Mouse (Mus musculus): Measurements from ENCODE around the gene Socs3. TPM values are rescaled to one million over a fixed set of nuclear protein-coding genes. Genes with fewer than 3 reads are reported as not detected.

The Socs3 gene
- total RNA-seq, 1 experiment from 2014 or later = 10.4 TPM

- no peak for ATAC-seq (replicated peaks; ENCODE audit: low read depth, poor library complexity, severe bottlenecking)
These were observed 26.2 kb upstream of the Socs3 start for GRCm38 (mm10) chr11:117996066-117996465.

- no peak for ATAC-seq (replicated peaks; ENCODE audit: low read depth, poor library complexity, severe bottlenecking)
These were observed 25.8 kb upstream of the Socs3 start for GRCm38 (mm10) chr11:117995661-117996060.

GRCm38 (mm10) chr11:117995255-117995654 lies 25.4 kb upstream of the Socs3 start:
- no peak for ATAC-seq (replicated peaks; ENCODE audit: low read depth, poor library complexity, severe bottlenecking)

DNA sequence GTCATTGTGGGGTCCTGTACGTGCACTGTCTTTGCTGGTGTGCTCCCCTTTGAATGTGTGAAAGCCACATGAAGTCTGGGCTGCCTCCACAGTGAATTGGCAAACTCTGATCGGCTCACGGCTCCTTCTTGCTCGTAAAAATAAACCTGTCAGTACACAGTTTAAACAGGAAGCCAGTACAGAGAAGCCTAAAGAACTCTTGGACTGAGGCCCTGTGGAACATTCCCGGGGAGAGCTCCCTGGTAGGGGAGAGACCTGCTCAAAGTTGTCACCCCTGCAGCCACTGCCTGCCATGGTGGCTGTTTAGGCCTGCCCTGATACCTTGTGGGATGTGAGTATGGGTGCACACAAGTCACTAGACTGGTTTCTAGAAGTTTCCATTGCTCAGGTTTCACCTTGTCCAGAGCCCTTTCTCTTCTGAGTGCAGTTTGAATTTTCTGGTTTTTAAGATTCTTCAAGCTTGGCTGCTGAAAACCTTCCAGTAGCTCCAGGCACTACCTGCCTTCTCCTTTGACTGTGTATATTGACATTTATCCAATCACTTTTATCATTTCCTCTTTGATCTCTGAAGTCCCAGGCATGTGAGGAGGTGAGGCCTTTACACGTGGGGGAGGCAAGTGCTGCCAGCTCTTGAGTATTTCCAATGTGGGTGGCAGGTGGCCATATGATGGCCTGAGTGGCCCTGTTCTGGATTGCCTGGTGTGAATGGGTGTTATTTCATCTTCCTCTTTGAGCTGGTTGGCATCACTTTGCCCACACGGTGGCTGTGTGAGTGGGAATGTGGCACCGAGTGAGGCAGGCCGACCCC lies 24.6 kb upstream of the Socs3 start:
- no peak for ATAC-seq (replicated peaks; ENCODE audit: low read depth, poor library complexity, severe bottlenecking)

DNA sequence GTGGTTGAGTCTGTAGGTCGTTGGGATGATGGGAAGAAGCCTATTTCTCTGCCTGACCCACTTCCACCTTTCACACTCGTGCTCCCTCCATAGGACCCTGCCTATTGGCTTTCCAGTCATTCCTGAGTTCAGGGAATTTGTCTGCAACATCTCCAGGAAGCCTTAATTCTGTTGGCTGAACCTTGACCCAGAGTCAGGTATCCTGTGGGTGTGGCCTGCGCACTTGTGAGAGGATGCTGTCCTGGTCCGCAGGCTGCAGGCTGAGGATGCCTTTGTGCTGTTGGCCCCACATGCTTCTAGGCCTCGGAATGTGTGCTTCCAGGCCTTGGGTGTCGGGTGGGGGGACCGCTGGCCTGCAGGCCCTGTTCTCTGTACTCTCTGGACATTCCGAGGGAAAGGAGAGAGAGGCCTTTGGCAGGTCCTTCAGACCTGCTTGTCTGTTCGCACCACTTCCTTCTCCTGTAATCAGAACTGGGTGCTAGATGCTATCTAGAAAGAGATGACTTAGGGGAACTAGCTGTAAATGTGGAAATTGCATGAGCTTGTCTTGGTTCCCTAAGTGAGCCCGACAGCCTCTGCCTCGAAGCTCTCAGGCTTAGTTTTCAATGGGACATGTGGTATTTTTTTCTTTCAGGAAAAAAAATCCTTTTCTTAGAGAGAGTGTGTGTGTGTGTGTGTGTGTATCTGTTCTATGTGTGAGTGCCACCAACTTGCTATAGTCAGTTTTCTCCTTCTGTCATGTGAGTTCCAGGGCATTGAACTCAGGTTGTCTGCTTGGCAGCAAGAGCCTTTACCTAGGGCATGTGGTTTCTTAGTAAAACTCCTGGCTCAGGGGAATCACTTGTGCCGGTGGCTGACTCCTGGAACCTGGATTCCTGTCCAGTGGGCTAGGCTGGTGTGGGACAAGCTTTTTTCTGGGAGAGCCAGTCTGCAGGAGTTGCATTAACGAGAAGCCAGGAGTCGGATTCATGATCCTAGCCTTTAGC lies 23.6 kb upstream of the Socs3 start:
- ATAC-seq (replicated peaks; ENCODE audit: low read depth, poor library complexity, severe bottlenecking) = no peak

- peak; percentile 81 for ATAC-seq (replicated peaks; ENCODE audit: low read depth, poor library complexity, severe bottlenecking)
These were observed 21.9 kb upstream of the Socs3 start for GRCm38 (mm10) chr11:117991502-117992470.

DNA sequence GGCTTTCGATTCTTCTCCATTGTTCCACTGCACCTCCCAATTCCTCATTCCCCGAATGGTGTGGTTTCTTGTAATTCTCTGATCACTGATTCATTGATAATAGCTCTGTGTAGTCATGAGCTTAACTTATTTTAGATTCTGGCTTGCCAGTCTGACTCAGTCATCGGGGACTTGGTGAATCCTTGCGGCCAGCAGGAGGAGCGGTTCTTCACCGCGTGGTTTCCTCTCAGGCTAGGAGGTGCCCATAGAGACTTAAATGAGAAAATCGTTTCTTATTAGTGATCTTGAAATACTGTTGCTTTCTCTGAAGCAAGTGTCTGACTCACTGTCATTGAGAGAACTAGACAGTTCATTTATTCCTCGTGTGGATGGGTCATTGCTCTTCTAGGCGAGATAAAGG lies 20.1 kb upstream of the Socs3 start:
- peak; percentile 30 for ATAC-seq (replicated peaks; ENCODE audit: low read depth, poor library complexity, severe bottlenecking)

DNA sequence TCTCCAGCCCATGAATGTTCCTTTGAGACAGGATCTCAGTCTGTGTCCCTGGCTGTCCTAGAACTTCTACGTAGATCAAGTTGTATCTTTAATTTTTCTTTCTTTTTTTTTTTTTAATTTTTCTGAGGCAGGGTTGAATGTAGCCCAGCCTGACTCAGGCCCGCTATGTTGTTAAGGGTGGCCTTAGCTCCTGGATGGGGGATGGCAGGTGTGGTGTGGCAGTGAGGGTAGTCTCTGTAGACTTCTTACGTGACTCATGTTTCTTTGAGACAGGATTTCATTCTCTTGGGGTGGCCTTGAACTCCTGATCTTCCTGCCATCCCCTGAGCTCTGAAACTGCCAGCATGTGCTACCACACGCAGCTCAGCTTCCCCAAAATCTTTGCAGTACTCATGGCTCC lies 19.4 kb upstream of the Socs3 start:
- no peak for ATAC-seq (replicated peaks; ENCODE audit: low read depth, poor library complexity, severe bottlenecking)

DNA sequence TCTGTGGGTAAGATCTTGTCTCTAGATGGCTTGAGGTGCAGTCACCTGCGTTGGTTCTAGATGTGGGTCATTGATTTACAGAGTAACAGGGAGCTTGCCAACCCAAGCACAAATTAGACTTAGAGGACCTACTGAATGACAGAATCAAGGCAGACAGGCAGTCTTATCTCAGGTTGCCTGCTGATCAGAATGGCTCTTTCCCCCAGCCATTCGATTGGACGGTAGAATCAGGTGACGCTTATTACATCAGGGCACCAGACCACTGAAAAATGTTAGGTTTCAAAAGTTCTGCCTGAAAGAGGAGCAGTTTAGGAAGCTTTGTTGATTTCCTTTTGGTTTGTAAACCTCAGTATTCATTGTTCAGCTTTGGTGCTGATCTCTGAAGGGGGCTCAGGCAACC lies 18.1 kb upstream of the Socs3 start:
- no peak for ATAC-seq (replicated peaks; ENCODE audit: low read depth, poor library complexity, severe bottlenecking)

DNA sequence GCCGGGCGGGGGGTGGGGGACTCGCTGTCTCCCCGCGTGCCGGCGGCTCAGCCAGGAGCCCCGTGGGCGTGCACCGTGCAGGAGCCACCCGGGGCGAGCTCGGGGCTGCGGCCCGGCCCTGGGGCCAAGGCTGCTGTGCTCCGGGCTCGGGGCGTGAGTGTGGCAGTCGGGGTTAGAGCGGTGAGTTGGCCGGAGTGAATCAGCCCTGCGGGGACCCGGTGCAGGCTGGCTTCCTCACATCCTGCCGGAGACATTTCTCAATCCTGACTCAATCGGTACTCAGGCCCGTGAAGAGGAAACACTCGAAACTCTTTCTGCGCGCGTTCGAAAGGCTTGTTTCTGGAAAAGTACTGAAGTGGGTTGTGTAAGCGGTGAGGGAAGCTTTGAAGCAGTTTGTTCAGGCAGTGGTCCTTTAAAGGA lies 17.2 kb upstream of the Socs3 start:
- ATAC-seq (replicated peaks; ENCODE audit: low read depth, poor library complexity, severe bottlenecking) = 0 out of 2 replicates have a peak, but pooled peaks have one; percentile 17

- ATAC-seq (replicated peaks; ENCODE audit: low read depth, poor library complexity, severe bottlenecking) = peak; percentile 69
These were observed 16.5 kb upstream of the Socs3 start, which contains the start of gene Pgs1 for GRCm38 (mm10) chr11:117986126-117987031. Pgs1 (plus strand) TSS chr11:117986292.

DNA sequence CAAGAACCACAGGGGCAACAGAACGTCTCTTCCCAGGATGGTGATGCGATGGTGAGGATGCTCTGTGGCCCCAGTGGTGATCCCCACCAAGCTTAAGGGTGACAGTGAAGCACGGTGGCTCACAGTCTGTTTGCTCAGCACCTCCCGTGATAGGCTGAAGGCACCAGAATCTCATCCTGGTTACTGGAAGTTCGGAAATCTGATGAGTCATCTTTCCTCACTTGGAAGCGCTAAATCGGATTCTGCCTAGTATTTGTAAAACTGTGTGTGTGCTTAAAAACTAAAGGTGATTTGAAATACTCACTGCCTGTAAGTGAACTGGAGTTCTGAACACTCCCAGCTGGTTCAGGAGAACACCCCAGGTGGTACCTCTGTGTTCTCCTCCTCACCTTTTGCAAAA lies 13.9 kb upstream of the Socs3 start:
- ATAC-seq (replicated peaks; ENCODE audit: low read depth, poor library complexity, severe bottlenecking) = no peak

DNA sequence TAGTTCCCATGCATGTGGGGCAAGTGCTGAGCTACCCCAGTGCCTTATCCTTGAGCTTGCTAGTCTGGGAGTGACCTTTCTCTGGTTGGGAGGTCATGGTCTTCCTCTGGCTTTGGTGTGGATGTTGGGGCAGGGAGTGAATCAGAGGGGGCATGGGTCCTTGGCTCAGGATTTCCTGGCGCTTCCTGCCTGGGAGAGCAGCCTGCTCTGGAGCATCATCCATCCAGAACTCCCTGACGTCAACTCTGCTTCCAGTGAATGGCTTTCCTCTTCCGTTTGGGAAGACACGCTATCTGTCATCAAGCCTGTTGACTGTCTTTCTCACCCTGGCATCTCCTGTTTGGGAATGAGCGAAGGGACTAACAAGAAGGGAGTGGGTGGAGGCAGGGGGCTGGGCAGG lies 12.6 kb upstream of the Socs3 start:
- ATAC-seq (replicated peaks; ENCODE audit: low read depth, poor library complexity, severe bottlenecking) = no peak

DNA sequence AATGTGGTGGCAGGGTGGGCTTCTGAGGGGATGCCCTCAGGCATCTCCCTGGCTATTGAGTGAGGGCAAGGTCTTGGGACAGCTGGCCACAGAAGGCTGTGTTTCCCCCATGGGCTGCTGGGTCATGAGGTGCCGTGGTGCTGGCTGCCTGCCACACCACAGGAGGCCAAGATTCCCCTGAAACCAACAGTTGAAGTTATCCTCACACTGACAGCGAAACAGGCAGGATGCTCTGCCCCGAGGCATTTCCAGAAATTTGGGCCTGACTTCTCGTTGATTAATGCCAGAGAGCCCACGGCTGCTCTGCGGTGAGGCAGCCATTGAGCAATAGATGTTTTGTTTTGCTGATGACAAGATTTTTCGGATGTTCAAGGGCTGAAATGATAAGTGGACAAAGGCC lies 9.5 kb upstream of the Socs3 start:
- ATAC-seq (replicated peaks; ENCODE audit: low read depth, poor library complexity, severe bottlenecking) = peak; percentile 47

DNA sequence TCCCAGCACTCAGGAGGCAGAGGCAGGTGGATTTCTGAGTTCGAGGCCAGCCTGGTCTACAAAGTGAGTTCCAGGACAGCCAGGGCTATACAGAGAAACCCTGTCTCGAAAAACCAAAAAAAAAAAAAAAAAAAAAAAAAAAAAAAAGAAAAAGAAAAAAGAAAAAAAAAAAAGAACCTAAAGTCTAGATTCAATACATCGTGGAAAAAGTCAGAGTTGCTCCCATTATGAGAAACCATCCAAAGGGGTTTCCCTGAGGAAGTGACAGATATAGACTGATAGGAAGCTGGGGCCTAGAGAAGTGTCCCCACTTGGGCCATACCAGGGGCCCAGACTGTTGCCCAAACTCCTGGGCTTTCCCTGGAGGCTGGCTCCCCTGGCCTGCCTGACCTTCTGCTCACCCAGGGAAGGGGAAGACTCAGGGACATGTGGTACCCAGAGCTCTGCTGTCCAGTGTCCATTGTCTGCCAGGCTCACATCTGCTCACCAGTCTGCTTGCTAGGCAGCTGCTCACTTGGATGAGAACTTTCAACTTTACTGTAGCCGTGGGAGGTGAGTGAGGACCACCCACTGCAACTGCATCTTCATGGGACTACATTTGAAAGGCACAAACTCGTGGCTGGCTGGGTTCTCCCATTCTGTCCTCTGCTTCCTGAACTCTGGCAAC lies 8.0 kb upstream of the Socs3 start:
- no peak for ATAC-seq (replicated peaks; ENCODE audit: low read depth, poor library complexity, severe bottlenecking)

GRCm38 (mm10) chr11:117976081-117976582 lies 6.3 kb upstream of the Socs3 start:
- ATAC-seq (replicated peaks; ENCODE audit: low read depth, poor library complexity, severe bottlenecking) = peak; percentile 45

DNA sequence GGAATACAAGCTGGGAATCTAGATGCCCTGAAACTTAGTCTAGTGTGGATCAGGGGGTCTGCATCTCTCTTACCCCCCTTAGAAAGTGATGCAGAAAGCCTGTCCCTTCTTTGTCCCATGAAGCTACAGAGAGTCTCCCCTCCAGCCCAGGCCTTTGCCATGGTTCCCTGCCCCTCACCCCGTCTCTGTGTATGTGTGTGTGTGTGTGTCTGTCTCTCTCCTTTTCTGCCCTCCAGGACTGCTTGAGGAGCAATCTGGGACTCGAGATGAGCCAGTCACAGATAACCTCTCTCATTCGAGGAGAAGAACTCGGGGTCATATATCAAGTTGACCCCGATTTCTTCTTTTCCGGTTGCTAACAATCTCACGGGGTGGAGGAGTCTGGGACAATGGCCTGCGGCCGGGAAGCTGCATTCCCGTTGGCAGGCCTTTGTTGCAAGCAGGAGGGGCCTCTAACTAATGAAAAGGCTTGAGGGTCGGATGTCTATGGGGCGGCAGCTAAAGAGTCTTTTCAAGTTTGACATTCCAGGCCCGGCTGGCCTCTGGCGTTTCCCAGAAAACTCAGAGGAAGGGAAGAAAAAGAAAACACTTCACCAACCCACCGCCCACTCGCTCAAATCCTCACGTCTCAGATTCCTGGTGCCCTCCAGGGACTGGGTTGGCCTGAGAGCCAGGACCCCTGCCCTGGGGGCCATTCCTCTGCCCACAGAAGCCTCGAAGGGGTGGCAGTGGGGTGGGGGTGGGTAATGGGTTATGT lies 5.5 kb upstream of the Socs3 start:
- no peak for ATAC-seq (replicated peaks; ENCODE audit: low read depth, poor library complexity, severe bottlenecking)

All from common myeloid progenitor, adult 5-6 weeks (primary cell).